Mouse (Mus musculus) embryonic facial prominence, embryonic 14.5 days (tissue): ENCODE measurements around the gene Ugt1a6b. TPM values are rescaled to one million over a fixed set of nuclear protein-coding genes. Genes with fewer than 3 reads are reported as not detected.
"Not testable (repeated sequence)": the region's sequence is repeated elsewhere in the genome, so short reads cannot be mapped to it uniquely, and the experiment has no call there.

Experiments used
- ATAC-seq: fragments of 200-750 bp; cut with Nextera tagmentation; 2 replicates; pipeline ENCODE4 v1.8.0; 2017; ENCODE audit warnings: low read depth, moderate number of reproducible peaks, moderate TSS enrichment
- DNase-seq: peaks from one replicate; pipeline ENCODE4 v3.0.0-alpha.2; 2015; ENCODE audit warnings: low spot score
- H3K27ac ChIP-seq: fragments of 300-500 bp; sonication (generic); replicated peaks from 2 replicates; pipeline ENCODE4 v1.5.1; 2014; ENCODE audit warnings: low read depth, mild to moderate bottlenecking, low read length, moderate library complexity
- H3K27me3 ChIP-seq: fragments of 300-500 bp; sonication (generic); replicated peaks from 2 replicates; pipeline ENCODE4 v1.6.1; 2014; ENCODE audit warnings: low read length; ENCODE audit not compliant: control insufficient read depth, insufficient read depth
- H3K36me3 ChIP-seq: fragments of 300-500 bp; sonication (generic); 2 replicates; pipeline ENCODE4 v1.6.1; 2014; ENCODE audit warnings: low read length, mixed read lengths; ENCODE audit not compliant: control insufficient read depth, insufficient read depth
- H3K4me1 ChIP-seq: fragments of 300-500 bp; sonication (generic); 2 replicates; pipeline ENCODE4 v1.6.1; 2014; ENCODE audit warnings: antibody characterized with exemption, low read length; ENCODE audit not compliant: control insufficient read depth, insufficient read depth
- H3K4me2 ChIP-seq: fragments of 300-500 bp; sonication (generic); 2 replicates; pipeline ENCODE4 v1.6.1; 2014; ENCODE audit warnings: low read depth, mild to moderate bottlenecking, low read length, moderate library complexity, mixed read lengths
- H3K4me3 ChIP-seq: fragments of 300-500 bp; sonication (generic); 2 replicates; pipeline ENCODE4 v1.5.1; 2014; ENCODE audit warnings: low read depth, mild to moderate bottlenecking, low read length
- H3K9ac ChIP-seq: fragments of 300-500 bp; sonication (generic); 2 replicates; pipeline ENCODE4 v1.6.1; 2014; ENCODE audit warnings: low read depth, mild to moderate bottlenecking, low read length, moderate library complexity, mixed read lengths
- H3K9me3 ChIP-seq: fragments of 300-500 bp; sonication (generic); 2 replicates; pipeline ENCODE4 v1.6.1; 2016; ENCODE audit warnings: low read length; ENCODE audit not compliant: control insufficient read depth
- WGBS: fragments of 180-500 bp; shearing (Covaris S2); extraction: QIAGEN DNeasy Blood & Tissue Kit; methylation state at CpG from one replicate; pipeline ENCODE4 v1.1.7; 2014; 5-methylcytosine and 5-hydroxymethylcytosine counted together
- polyA plus RNA-seq: library from polyadenylated mRNA; unstranded; fragments of >200 nt; fragmentation: Nextera tagmentation; extraction: Ambion mirVana; gene quantifications from 2 replicates; pipeline ENCODE4 v1.2.1, GENCODE M21; 2014

Ugt1a6b gene
- polyA plus RNA-seq, 1 experiment from 2014 or later: 2.0 TPM

- H3K27ac ChIP-seq: no peak overlapping the region
- no peaks in the 10 kb centered on the region for H3K36me3 ChIP-seq
- H3K27me3 ChIP-seq: no peaks in the 10 kb centered on the region
- H3K4me3 ChIP-seq: no peak overlapping the region
- H3K4me1 ChIP-seq: no peaks in the 10 kb centered on the region
- DNase-seq: peak; percentile 12
- peaks cover 26% of the 10 kb centered on the region for H3K9me3 ChIP-seq
- 23% methylated on average over 1 of the region's 1 CpGs for WGBS
- no peak overlapping the region for H3K4me2 ChIP-seq
- ATAC-seq: no peak
- no peak overlapping the region for H3K9ac ChIP-seq
Observed at GRCm38 (mm10) chr1:88219054-88219453, 116.0 kb downstream of the Ugt1a6b start.

- Histone ChIP-seq H3K9me3 (peaks cover 15% of the 10 kb centered on the region), H3K9ac (no peak overlapping the region), H3K4me2 (no peak overlapping the region), H3K4me3 (no peak overlapping the region), H3K27me3 (no peaks in the 10 kb centered on the region), H3K36me3 (no peaks in the 10 kb centered on the region), H3K27ac (no peak overlapping the region), H3K4me1 (no peaks in the 10 kb centered on the region)
- DNase-seq: peak; percentile 48
- ATAC-seq: no peak
Observed at GRCm38 (mm10) chr1:88220336-88220735, 117.3 kb downstream of the Ugt1a6b start.

- H3K4me3 ChIP-seq: no peak overlapping the region
- 44% methylated on average over 2 of the region's 2 CpGs for WGBS
- ATAC-seq: no peak
- no peak overlapping the region for H3K4me2 ChIP-seq
- H3K4me1 ChIP-seq: no peaks in the 10 kb centered on the region
- H3K36me3 ChIP-seq: no peaks in the 10 kb centered on the region
- peak; percentile 4 for DNase-seq
- no peaks in the 10 kb centered on the region for H3K27me3 ChIP-seq
- no peak overlapping the region for H3K27ac ChIP-seq
- no peak overlapping the region for H3K9ac ChIP-seq
- peaks cover 25% of the 10 kb centered on the region for H3K9me3 ChIP-seq
Observed at GRCm38 (mm10) chr1:88222216-88222615, 119.2 kb downstream of the Ugt1a6b start.

GRCm38 (mm10) chr1:88223011-88223515 lies 120.0 kb downstream of the Ugt1a6b start:
- not testable (repeated sequence) for H3K9ac ChIP-seq, DNase-seq, H3K27ac ChIP-seq, H3K36me3 ChIP-seq, H3K27me3 ChIP-seq, ATAC-seq, H3K4me3 ChIP-seq, H3K4me1 ChIP-seq, H3K4me2 ChIP-seq
- peaks cover 34% of the 10 kb centered on the region for H3K9me3 ChIP-seq

GRCm38 (mm10) chr1:88223591-88223990 lies 120.5 kb downstream of the Ugt1a6b start:
- Histone ChIP-seq H3K4me3 (no peak overlapping the region), H3K9ac (no peak overlapping the region), H3K36me3 (no peaks in the 10 kb centered on the region), H3K9me3 (peaks cover 39% of the 10 kb centered on the region), H3K4me1 (no peaks in the 10 kb centered on the region), H3K27ac (no peak overlapping the region), H3K27me3 (no peaks in the 10 kb centered on the region), H3K4me2 (no peak overlapping the region)
- WGBS: 43% methylated on average over 1 of the region's 1 CpGs
- DNase-seq (no peak), ATAC-seq (no peak)

GRCm38 (mm10) chr1:88224029-88224776 lies 121.2 kb downstream of the Ugt1a6b start:
- WGBS: 69% methylated on average over 2 of the region's 2 CpGs
- H3K27ac ChIP-seq: no peak overlapping the region
- no peak overlapping the region for H3K4me3 ChIP-seq
- H3K4me1 ChIP-seq: no peaks in the 10 kb centered on the region
- H3K36me3 ChIP-seq: no peaks in the 10 kb centered on the region
- ATAC-seq (no peak), DNase-seq (no peak)
- no peak overlapping the region for H3K9ac ChIP-seq
- peaks cover 45% of the 10 kb centered on the region for H3K9me3 ChIP-seq
- H3K4me2 ChIP-seq: no peak overlapping the region
- H3K27me3 ChIP-seq: no peaks in the 10 kb centered on the region

- H3K4me3 ChIP-seq, H3K27ac ChIP-seq, H3K27me3 ChIP-seq, H3K4me2 ChIP-seq, H3K36me3 ChIP-seq, ATAC-seq, H3K4me1 ChIP-seq, DNase-seq, H3K9ac ChIP-seq: not testable (repeated sequence)
- WGBS: 36% methylated on average over 2 of the region's 2 CpGs
- H3K9me3 ChIP-seq: peaks cover 56% of the 10 kb centered on the region
Observed at GRCm38 (mm10) chr1:88225301-88225700, 122.2 kb downstream of the Ugt1a6b start.

GRCm38 (mm10) chr1:88225741-88226140 lies 122.7 kb downstream of the Ugt1a6b start:
- H3K4me2 ChIP-seq: no peak overlapping the region
- peaks cover 60% of the 10 kb centered on the region for H3K9me3 ChIP-seq
- H3K9ac ChIP-seq: no peak overlapping the region
- ATAC-seq: no peak
- no peak for DNase-seq
- H3K4me3 ChIP-seq: no peak overlapping the region
- H3K4me1 ChIP-seq: no peaks in the 10 kb centered on the region
- no peaks in the 10 kb centered on the region for H3K27me3 ChIP-seq
- no peak overlapping the region for H3K27ac ChIP-seq
- H3K36me3 ChIP-seq: no peaks in the 10 kb centered on the region
